Mouse (Mus musculus): ENCODE data around the gene Jund.

Gene Jund

DNA sequence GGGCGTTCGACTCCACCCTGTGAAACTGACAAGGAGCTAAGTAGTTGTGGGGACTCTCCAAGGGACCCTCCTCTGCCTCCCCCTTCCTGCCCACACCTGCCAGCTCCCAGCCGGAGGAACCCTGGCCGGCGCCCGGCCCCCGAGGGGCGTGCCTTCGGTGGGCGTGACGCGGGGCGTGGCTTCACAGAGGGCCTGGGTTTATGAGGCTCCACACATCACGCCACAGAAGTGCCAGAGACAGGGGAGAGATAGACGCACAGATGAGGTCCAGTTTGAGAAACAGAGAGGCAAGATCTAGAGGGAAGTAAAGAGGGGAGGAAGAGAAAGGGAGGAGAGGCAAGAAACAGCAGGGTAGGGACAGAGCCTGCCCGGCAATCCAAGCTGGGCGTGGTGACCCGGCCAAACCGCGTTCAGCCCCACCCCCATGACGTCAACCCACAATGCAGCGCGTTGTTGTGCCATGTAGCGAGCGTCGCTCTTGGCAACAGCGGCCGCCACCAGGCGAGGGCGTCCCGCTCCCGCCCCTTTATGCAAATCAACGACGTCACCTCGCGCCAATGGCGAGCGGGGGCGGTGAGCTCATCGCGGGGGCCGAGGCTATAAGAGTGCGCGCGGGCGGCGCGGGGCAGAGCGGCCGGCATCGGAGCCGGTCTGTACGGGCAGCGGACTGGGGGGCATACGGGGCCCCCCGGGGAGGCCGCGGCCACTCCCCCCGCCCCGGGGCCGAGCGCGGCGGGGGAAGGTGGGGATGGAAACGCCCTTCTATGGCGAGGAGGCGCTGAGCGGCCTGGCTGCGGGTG lies at the start of gene Jund:
Gene Jund, plus strand, starts transcription at position 640 of the 800 bp plus-strand sequence.
- DNase-seq (ENCODE audit: low spot score): peak; percentile 99

DNA sequence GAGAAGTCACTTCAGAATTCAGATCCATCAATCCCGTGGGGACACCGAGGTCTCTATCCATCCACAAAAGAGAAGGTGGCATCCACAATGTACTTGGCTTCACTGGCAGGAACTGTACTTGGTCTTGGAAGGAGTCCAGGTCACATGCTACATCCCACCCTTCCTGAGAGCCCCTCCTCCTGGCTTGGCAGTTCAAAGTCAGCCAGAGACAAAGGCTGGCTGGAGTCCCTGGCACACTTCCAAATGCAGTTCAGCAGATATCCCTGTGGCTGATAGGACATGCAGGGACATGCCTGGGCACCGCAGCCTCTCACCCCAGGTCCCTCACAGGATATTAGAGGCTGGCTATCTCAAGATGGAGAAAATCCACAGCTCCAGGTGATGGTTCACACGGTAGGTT lies 49.4 kb upstream of the Jund start:
- peak; percentile 74 for DNase-seq (ENCODE audit: low spot score)

DNA sequence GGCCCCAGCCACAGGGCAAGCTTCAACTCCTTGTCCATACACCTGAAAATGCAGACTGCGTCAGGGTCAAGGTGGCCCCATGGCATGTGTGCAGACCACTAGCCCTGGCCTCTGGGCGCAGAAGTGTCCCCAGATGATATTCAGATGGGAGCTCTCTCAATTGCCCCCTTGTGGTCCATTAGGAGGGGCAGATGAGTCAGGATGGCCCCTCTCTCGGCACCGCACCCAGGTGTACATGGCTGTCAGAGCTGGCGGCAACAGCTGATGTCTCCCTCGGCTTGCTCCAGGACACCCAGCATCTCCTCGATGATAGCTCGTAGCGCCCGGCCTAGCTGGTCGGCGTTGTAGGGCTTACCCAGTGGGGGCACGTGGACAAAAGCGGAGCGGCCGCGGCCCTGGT lies 48.4 kb upstream of the Jund start:
- no peak for DNase-seq (ENCODE audit: low spot score)

DNA sequence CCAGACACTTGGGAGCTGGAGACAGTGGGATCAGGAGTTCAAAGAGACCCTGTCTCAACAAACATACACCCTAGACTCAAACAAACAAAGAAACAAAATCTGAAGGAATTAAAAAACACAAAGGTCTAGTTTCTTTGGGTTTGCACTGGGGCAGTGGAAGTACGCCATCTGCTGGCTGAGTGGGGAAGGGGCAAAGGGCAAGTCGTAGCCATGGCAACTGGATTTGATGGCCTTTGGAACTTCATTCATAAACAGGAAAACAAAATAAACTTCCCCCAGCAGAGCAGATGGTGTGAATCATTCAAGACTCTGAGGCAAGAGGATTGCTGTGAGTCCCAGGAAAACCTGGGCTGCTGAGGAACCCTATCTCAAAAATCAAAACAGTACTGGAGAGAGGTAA lies 45.5 kb upstream of the Jund start:
- no peak for DNase-seq (ENCODE audit: low spot score)

DNA sequence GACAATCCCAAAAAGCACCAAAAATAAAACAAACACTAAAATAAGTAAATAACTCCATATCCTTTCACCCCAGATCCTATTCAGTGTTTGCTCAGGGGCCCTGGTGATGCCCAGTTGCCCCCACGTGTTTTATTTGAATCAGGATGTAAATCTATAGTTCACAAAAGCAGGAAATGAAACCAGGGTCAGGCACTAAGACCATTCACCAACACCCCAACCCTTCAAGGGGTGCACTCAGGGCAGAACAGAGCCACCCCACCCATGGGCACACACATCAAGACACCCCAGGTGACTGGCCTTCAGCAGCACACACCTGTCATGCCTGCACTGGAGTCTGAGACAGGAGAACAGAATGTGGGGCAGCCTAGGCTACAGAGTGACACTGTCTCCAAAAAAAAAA lies 44.6 kb upstream of the Jund start:
- DNase-seq (ENCODE audit: low spot score): no peak

DNA sequence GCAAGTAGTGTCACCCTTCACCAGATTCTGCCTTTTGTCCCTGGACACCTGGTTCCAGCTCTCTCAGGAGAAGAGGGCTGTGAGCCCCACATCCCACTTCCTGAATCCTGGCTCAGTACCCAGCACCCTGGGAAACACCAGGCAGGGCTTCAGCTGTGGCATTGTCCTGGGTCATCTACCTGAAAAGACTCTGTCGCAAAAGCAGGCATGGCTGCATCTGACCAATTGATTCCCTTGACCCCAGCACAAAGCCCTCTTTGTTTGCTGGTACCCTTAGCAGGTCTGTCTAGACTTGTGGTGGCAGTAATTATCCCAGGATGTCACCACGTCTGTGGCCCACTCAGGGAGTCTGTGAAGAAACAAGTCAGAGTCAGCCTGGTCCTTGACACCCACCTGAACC lies 43.3 kb upstream of the Jund start:
- DNase-seq (ENCODE audit: low spot score): no peak

DNA sequence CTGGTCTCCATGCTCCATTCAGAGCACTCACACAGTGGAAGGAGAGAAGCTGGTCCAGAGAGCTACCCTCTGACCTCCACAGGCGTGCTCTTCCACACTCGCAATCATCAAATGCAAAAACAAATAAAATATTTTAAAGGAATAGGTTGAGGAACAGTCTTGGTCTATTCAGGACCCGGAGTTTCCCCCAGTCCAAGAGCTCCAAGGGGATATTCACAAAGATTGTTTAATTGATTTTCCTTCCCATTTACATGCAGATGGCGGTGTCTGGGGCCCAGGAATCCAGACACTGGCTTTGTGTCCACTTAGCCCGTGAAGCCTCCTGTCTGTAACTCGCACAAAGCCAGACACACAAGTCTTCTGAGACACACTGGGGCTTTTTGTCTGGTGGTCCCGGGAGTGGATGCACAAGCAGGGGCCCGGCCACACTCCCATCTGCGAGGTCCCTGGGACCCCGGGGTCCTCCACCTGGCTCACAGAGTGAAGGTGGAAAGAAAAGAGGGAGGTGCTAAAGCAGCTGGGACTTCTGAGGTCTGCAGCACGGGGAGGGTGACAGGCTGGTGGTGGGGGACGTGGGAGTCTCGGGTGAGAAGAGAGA lies 42.5 kb upstream of the Jund start:
- DNase-seq (ENCODE audit: low spot score): no peak

DNA sequence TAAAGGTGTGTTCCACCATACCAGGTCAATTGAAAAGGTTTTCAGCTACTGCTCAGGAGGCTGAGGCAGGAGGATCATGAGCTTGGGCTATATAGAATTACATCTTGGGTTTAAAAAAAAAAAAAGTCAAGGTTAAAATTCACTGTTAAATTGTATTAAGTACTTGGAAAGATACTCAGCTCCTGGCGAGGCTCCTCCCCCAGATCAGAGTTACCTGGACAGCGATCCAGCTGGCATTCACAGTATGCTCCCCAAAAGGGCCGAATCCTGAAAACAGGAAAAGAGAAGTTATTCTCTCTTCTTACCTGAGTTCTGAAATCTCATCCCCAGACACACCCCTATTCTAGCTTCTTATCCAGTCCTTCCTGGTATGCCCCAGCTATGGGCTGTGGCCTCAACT lies 41.5 kb upstream of the Jund start:
- DNase-seq (ENCODE audit: low spot score): no peak

DNA sequence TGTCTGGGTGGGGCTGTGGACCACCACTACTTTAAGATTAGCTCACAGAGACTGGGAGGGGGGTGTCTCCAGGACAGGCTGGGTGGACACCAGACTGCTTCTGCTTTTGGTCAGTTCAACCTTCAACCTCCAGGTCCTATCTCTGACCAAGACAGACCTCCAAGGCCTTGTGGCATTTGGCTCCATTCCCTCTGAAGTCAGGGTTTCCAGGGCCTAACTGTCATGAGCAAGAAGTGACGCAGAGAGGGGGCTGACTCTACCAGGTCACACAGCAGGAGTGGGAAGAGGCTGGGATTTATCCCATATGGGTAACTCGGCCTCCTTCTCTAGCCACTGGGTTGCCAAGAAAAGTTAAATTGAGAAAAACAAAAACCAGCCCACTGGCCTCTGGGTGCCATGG lies 41.0 kb upstream of the Jund start:
- DNase-seq (ENCODE audit: low spot score): no peak

DNA sequence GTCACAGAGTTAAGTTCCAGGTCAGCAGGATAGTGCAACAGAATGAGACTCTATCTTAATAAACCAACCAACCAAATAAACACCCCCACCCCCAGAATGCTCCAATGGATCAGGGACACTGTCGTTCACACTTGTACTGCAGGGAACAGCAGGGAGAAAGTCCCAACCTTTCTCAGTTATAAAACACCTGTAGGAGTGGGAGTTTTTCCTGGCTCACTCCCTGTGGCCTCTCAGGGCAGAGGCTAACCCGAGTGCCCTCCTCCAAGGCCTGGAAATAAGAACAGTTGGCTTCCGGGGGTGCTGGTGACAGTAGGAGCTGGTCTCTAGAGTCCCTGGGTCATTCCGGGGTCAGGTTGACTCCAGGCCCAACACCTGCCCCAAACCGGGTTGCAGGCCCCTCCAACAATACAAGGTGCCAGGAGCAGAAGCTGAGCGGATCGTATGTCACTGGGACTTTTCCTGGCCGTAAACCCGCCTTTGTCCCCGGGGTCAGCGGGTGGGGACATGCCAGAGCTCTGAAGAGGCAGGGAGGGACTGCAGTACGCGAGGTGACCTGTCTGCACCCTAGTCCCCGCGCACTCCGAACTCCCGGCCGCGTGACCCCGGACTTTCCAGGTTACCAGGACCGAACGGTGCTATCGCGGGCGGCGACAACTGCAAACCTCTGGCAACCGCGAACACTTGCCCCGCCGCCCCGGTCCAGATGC lies 39.7 kb upstream of the Jund start:
- no peak for DNase-seq (ENCODE audit: low spot score)

DNA sequence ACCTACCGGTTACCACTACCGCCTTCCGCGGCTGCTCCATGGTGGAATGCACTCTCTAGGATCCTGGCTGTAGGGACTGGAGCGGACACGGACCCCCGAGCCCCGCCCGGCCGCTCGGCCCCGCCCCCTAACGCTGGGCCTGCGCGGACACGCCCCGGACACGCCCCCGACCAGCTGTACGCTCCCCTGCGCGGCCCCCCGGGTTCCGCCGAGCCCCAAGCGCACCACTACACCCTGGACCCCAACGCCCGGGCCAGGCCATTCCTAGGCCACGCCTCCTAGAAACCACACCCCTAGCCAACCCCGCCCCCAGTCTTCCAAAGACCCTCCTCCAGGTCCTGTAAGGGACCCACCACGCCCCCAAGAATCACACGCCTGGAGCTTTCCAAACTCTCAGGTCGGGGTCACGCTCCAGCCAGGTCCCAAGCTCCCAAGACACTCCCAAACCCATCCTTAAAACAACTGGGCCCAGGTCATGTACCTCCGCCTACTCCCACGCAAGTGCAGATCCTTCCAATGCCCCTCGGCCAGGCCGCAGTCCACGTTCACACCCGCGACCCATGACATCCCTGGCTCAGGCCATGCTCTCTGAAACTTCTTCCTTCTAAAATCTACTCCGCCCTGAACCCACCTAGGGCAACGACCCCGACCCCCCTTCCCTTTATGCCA lies 39.0 kb upstream of the Jund start:
- DNase-seq (ENCODE audit: low spot score): peak; percentile 93

DNA sequence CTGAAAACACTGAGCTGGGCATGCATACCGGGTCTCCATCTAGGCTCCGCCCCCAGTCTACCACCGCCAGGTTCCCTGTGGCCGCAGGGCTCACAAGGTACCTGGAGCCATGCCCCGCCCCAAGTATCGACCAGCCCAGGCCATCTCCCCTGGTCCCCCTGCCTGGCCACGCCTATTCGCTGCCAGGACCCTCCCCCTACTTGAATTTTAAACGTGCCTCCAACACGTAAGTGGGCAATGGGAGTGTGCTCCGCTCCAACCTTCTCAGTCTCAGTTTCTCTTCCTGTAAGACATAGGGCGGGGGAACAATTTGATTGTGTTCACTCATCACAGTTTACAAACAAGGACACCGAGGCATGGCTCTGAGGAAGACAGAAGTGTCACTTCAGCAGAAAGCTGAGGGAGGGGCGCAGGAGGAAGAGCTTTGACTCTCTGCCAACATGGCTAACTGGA lies 38.5 kb upstream of the Jund start, which contains the start of gene Pgpep1:
Gene Pgpep1, minus strand, starts transcription at position 116 of the 453 bp plus-strand sequence.
- DNase-seq (ENCODE audit: low spot score): no peak

DNA sequence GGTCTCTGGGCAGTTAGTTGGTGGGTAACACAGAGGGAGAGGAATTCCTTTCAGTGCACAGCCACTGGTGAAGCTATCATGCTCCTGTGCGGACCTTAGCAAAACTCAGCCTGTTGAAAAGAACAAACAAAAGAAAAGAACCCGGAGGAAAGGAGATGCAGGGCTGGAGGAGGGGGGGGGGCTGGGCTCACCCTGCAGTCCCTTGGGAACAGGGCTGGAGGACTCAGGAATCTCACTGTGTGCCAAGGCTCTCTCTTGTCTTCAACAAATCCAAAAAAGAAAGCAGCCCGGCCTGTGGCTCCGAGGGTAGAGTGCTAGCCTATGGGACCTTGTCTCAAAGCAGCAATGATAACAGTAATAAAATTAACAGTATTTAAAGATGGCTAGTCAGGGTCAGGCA lies 35.1 kb upstream of the Jund start:
- DNase-seq (ENCODE audit: low spot score): no peak

DNA sequence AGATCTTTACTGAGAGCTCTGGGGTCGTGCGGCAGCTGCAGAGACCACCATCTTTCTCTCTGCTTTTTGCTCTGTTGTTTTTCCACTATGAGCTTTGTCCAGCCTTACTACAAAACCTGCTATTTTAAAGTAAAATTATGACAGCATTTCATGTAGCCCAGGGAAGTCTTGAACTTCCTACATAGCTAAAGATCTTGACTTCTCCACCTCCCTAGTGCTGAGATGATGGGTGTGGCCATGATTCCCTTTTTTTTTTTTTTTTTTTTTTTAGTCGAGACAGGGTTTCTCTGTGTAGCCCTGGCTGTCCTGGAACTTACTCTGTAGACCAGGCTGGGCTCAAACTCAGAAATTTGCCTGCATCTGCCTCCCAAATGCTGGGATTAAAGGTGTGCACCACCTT lies 34.1 kb upstream of the Jund start:
- no peak for DNase-seq (ENCODE audit: low spot score)

DNA sequence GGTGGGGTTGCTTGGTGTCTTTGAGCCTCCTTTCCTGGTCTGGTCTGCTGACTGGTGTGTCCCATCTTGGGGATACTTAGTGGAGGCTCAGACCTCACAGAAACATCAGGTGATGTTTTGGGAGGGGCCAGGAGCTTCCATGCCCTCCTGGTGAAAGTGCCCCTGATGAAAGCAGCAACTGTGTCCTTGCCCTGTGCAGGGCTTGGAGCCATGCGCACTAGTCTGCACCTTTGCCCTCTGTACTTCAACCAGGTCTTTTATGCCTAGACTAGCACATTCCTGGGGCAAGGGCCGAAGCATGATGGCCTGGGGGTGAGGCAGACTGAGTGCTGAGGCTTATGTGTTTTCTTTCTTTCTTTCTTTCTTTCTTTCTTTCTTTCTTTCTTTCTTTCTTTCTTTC lies 33.1 kb upstream of the Jund start:
- DNase-seq (ENCODE audit: low spot score): no peak

DNA sequence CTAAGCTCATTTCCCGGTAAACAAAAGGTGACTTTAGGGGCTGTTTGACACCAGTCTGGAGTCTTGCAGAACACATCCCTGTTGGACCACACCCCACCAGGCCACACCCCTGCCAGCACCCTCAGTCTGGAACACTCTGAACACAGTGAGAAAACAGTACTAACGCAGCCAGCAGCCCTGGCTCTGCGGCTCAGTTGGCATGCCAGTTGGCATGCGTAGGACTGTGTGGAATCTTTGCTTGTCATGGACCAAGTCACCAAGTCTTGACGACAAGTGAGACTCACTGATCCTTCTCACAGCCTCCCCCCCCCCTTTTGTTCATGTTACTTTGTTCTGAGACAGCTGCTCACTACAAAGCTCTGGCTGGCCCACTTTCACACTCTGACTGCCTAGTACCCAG lies 31.7 kb upstream of the Jund start:
- no peak for DNase-seq (ENCODE audit: low spot score)

DNA sequence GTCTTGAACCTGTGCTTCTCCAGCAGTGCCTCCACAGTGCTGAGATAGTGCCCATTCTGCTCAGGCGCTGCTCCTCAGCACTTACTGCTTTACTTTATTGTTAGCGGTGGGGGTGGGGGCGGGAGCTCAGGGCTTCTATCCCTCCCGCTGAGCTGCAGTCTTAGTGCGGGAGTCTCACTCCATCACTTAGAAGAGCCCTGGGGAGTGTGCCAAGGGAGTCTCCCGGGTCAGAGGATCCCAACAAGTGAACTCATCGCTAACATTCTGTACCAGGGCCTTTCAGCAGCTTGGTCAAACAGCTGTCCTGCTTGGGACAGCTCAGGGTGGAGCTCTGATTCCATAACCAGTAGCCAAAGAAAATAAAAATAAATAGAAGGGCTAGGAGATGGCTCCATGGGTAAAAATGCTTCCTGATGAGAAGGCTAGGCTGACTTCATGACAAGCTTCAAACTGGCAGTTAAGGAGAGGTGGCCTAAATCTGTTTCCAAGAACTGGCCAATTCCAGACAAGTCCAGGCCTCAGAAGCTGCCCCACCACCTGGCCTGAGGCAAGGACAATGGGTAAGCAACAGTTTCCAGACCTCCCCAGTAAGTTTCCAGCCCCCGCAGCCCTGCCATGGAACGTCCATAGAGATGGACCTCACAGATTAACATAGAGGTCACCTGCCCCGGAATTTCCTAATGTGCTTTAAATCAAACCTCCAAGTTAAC lies 27.0 kb upstream of the Jund start:
- DNase-seq (ENCODE audit: low spot score): no peak

DNA sequence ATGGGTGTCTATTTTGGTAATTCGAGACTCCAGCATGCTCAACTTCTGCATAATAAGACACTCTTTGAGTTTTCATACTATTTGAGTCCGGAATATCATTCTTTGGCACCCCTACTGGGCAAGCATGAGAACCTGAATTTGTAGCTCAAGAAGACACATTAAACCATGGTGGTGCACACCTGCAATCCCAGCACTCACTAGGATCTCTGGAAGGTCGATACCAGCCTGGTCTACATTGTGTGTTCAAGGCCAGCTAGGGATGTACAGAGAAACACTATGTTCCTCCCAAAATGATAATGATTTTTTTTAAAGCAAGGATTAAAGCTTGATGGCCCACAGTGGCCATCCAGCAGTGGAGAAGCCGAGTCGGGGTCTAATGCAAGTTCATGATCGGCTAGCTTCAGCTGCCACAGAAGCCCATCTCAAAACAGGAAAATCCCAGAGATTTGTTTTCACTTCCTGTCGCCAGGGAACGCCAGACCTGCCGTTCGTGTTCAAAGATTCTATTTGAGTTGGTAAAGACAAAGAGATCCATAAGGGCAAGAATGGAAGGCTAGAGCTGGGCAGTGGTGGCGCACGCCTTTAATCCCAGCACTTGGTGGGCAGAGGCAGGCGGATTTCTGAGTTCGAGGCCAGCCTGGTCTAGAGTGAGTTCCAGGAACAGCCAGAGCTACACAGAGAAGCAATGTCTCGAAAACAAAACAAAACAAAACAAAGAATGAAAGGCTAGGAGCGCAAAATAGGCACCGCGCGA lies 26.2 kb upstream of the Jund start:
- DNase-seq (ENCODE audit: low spot score): no peak

DNA sequence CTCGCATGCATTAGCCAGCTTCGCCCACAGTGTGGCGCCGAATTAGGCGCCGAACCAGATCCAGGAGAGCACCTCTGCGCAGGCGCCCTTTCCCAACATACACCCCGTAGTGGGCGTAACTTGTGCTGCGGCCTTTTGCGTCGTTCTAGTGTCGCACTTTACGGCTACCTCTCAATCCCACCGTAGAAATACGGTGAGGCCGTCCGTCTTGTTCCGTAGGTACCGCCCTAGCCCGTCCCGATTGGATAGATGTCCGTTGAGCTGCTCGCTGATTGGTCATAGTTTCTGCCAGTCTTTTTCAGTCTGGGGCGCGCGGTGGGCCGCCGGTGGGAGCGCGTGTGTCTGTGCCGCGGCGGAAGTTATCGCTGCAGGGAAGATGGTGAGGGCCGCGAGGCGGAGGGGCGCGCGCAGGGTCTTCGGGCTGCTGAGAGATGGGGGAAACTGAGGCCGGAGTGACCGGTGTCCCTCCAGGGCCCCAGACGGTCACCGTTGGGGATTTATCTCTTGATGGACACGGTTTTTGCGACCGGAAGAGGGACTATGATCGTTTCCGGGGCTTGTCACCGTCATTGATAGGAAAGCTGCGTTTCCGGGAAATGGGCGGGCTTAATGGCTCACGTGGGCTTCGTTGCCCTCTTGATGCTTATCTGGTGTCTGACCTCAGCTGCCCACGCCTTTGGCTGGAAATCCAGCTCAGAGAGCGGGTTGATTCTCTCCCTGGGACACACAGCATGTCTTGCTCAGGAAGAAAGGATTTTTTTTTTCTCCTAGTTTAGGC lies 25.5 kb upstream of the Jund start, which contains the start of gene Lsm4:
Gene Lsm4, plus strand, starts transcription at position 170 of the 778 bp plus-strand sequence.
- peak; percentile 98 for DNase-seq (ENCODE audit: low spot score)

DNA sequence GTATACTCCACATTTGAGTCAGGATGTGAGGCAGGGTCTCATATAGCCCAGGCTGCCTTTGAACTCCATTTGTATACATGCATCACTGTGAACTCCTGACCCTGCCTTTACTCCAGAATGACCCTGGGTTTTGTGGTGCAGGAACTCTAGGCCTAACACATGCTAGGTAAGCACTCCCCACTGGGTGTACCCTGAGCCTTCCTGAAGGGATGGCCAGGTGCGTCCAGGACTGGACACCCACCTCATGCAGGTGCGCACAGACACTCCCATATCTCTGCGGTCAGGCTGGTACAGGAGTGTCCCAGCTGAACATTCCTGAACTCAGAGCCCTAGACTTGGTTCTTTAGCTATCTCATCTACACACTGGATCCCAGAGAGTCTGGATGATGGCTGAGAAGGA lies 24.6 kb upstream of the Jund start:
- DNase-seq (ENCODE audit: low spot score): no peak

Data from ovary, postnatal 14 days (tissue).